Mouse (Mus musculus) urinary bladder, postnatal 4 days (tissue): Measurements from ENCODE around the gene Rnf5.
A peak's percentile ranks its signal among the peaks of the same experiment; 100 is the strongest.

ENCODE experiments used
- DNase-seq, 2 experiments: peaks; one replicate each; pipeline ENCODE4 v3.0.0; 2021 to 2022; ENCODE audit warnings: low spot score in 2 of 2

The Rnf5 gene

GRCm38 (mm10) chr17:34585877-34586771 is 17.4 kb downstream of the Rnf5 start:
- no peak for DNase-seq

- DNase-seq, result no peak
Observed at GRCm38 (mm10) chr17:34585121-34585520, 18.4 kb downstream of the Rnf5 start.

- DNase-seq, result no peak
Observed at GRCm38 (mm10) chr17:34583819-34584218, 19.7 kb downstream of the Rnf5 start.

GRCm38 (mm10) chr17:34583397-34583796 is 20.1 kb downstream of the Rnf5 start:
- peak in 1 of 2 experiments; percentile 82 for DNase-seq

GRCm38 (mm10) chr17:34582528-34582927 is 21.0 kb downstream of the Rnf5 start:
- no peak for DNase-seq

GRCm38 (mm10) chr17:34578070-34578469 is 25.4 kb downstream of the Rnf5 start:
- no peak for DNase-seq

- DNase-seq, result no peak
Observed at GRCm38 (mm10) chr17:34576577-34576976, 26.9 kb downstream of the Rnf5 start.

DNA sequence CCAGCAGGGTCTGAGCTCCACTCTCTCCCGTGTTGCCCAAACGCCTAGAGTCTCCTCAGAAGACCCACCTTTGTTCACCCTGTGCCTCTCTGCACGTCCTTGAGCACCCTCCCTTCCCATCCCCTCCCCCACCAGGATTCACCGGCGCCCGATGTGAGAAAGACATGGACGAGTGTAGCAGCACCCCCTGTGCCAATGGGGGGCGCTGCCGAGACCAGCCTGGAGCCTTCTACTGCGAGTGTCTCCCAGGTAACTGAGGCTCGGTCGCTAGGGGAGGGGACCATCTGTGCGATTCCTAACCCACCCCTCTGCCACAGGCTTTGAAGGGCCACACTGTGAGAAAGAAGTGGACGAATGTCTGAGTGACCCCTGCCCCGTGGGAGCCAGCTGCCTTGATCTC is 31.1 kb downstream of the Rnf5 start:
- no peak for DNase-seq

DNA sequence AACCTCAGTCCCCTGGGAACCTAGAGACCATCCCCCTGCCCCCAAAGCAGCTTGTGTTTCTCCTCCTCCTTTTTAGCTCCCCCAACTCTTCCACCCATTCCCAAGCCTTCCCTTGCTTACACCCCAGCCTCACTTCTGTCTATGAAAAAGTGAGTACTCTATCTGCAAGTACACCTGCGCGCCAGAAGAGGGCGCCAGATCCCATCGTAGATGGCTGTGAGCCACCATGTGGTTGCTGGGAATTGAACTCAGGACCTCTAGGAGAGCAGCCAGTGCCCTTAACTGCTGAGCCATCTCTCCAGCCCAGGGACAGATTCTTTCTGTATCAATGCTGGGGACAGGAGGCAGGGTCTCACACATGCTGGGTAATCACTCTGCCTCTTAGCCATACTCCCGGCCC is 31.6 kb downstream of the Rnf5 start:
- no peak for DNase-seq

DNA sequence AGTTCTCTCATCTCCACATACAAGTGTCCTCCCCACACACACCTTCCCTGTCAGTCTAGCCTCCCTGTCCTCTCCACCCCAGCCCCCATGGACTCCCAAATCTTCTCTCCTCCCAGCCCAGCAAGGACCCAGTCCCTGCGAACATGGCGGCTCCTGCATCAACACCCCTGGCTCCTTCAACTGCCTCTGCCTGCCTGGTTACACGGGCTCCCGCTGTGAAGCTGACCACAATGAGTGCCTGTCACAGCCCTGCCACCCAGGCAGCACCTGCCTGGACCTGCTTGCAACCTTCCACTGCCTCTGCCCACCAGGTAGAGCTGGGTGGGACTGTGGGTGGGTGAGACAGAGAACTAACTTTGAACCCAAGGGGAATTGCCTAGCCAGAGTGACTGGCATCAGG is 33.6 kb downstream of the Rnf5 start:
- DNase-seq, result no peak

DNA sequence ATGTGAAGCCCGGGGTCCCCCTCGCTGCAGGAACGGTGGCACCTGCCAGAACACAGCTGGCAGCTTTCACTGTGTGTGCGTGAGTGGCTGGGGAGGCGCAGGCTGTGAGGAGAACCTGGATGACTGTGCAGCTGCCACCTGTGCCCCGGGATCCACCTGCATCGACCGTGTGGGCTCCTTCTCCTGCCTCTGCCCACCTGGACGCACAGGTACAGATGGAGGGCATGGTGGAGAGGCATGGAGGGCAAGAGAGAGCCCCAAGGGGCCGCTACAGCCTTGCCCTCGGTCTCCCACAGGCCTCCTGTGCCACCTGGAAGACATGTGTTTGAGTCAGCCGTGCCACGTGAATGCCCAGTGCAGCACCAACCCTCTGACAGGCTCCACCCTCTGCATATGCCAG is 35.1 kb downstream of the Rnf5 start:
- DNase-seq, result no peak

GRCm38 (mm10) chr17:34567311-34567710 is 36.2 kb downstream of the Rnf5 start:
- DNase-seq, result no peak

DNA sequence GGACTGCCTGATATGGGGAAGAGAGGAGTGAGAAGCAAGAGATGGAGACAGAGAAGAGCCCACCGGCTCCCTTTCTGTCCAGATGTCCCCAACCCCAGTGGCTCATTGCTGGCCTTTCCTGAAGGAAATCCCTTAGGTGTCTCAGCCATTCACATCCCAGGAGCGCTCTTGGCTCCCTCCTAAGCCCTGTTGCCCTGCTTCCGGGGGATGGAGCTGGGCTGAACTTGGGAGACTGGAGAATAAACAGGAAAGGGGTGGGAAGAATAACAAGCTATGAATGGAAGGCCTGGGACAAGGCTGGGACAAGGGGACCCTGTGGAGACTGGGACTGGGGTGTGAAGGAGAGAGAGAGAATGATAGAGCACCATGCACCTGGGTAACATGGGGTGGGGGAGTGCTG is 38.7 kb downstream of the Rnf5 start:
- DNase-seq, result no peak

GRCm38 (mm10) chr17:34564003-34564421 is 39.5 kb downstream of the Rnf5 start, which contains the start of gene Notch4:
TSS of gene Notch4 (plus strand) at chr17:34564268.
- no peak for DNase-seq

GRCm38 (mm10) chr17:34563354-34563753 is 40.1 kb downstream of the Rnf5 start:
- no peak for DNase-seq

- no peak for DNase-seq
Observed at GRCm38 (mm10) chr17:34562595-34562994, 40.9 kb downstream of the Rnf5 start.

- DNase-seq, result no peak
Observed at GRCm38 (mm10) chr17:34561200-34561599, 42.3 kb downstream of the Rnf5 start.

DNA sequence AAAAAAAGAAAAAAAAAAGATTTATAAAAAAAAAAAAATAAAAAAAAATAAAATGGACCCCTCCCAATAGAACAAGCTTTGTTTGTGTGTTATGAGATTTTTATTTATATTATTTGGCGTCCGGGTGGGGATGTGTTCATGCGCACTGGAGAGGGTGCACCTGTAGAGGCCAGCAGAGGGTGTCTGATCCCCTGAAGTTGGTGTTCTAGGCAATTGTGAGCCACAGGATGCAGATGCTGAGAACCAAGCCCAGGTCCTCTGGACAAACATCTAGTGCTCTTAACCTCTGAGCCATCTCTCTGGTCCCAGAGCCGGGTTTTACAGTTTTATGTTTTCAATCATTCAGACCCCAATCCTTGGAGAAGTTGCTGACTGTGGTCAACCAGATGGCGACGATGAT is 43.1 kb downstream of the Rnf5 start:
- no peak for DNase-seq

GRCm38 (mm10) chr17:34559895-34560294 is 43.6 kb downstream of the Rnf5 start:
- no peak for DNase-seq

DNA sequence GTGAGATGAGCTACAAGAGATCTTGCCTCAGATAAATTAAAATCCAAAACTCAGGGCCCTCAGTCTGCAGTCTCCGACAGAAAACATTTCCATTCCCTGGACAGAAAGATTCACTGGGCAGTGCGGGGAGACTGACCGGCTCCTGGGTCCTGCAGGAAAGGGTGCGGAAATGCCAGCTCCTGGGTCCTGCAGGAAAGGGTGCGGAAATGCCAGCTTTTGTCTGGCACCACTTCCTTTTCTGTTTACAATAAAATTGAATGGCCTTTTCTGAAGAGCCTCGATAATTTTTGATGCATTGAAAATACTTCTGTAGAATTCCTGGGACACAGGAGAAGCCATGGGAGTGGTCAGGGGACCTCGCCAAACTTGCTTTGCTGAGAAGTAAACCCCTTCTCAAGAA is 44.4 kb downstream of the Rnf5 start:
- no peak for DNase-seq

- DNase-seq, result no peak
Observed at GRCm38 (mm10) chr17:34557411-34557810, 46.1 kb downstream of the Rnf5 start.

DNA sequence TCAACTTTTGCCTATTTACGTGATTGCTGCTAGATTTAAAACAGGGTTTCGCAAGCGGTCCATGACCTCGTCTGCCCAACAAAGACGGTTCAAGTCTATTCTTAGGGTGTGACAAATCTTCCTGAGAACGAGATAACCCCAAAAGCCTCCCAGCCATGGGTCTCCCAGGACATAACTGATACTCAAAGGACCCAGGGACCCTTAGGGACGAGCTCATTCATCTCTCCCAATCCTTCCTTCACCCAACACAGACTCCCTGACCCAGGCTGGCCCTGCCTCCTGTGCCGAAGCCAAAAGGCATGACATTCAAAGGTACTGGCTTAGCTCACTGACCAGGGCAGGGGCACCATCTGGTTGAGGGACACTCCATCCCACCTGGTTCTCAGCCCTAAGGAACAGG is 47.1 kb downstream of the Rnf5 start:
- DNase-seq, result no peak

GRCm38 (mm10) chr17:34555483-34555882 is 48.0 kb downstream of the Rnf5 start:
- peak; percentile 61 to 85 for DNase-seq
